In the genomic region with DNA sequence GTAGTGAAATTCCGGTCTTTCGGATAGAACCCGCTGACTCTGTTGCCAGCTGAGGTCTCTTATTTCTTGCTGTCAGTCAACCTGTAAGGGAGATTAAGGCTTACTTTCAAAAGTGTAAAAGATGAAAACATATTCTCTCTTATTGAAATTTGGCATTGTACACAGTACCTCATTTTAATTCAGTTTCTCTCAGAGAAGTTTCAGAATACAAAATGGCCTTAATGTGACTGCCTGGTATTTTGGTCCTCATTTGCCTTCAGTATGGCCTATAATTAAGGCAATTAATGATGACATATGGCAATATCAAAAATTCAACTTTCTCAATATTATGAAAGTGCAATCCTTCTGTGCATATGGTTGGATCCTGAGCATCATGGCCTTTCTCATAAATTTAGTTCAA, we compare ENCODE assay signal across 12 mouse cellular contexts.
"Had no signal": no experiment of that assay in that cellular context is flagged by ENCODE, and none has a peak within 500 bp of the region (broad histone marks: within the 10 kb centered on the region; RNA-seq: fewer than 3 reads in every experiment).

No protein-coding gene starts in this region.

- H3K36me3 ChIP-seq: liver, embryonic 13.5 days had no signal

- DNase-seq: kidney, postnatal 36 days; layer of hippocampus, postnatal 36 days; liver, embryonic 13.5 days; lung, adult 2 months; lung, postnatal 14 days; lung, postnatal 4 days; midbrain, embryonic 14.5 days; thymus, adult 18-20 months; thymus, postnatal 36 days had no signal

- H3K27ac ChIP-seq: kidney, postnatal 0 days; left cerebral cortex, adult 2 months; liver, embryonic 13.5 days had no signal

- H3K9ac ChIP-seq: liver, embryonic 13.5 days had no signal

- H3K27me3 ChIP-seq: liver, embryonic 13.5 days had no signal

- H3K4me1 ChIP-seq: liver, embryonic 13.5 days had no signal

- H3K4me3 ChIP-seq: left cerebral cortex, adult 2 months; liver, embryonic 13.5 days had no signal

- H3K9me3 ChIP-seq: liver, embryonic 13.5 days had no signal

- H3K4me2 ChIP-seq: liver, embryonic 13.5 days; midbrain, embryonic 11.5 days had no signal
